Mouse (Mus musculus) G1E (cell line): ENCODE results near the gene Osbpl11.
"Not testable (repeated sequence)": the region's sequence is repeated elsewhere in the genome, so short reads cannot be mapped to it uniquely, and the experiment has no call there.

Experiments
- CTCF ChIP-seq: IDR thresholded peaks from 2 replicates; pipeline ENCODE4 v1.5.1; 2012; ENCODE audit warnings: low read depth, low read length, inconsistent platforms, mixed read lengths
- GATA1 ChIP-seq: IDR thresholded peaks from 2 replicates; pipeline ENCODE4 v1.6.1; 2012; ENCODE audit warnings: borderline replicate concordance, low read length, inconsistent platforms, mixed read lengths

DNA sequence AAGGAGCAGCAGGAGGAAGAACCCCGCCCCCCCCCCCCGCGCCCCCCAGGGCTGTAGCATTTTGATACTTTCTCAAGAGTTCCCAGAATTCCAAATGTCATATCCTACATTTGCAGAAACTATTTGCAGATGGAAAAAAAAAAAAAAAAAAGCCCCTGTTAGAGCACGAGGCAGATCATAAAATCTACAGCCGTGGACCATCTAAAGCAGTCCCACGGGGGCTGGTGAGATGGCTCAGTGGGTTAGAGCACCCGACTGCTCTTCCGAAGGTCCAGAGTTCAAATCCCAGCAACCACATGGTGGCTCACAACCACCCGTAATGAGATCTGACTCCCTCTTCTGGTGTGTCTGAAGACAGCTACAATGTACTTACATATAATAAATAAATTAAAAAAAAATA is 34.0 kb upstream of the Osbpl11 start:
- not testable (repeated sequence) for TF ChIP-seq CTCF, GATA1
